Mouse (Mus musculus) testis, adult 2 months (tissue): ENCODE measurements at regions not wholly inside any gene's neighbourhood (a gene's known extent, or its start where the extent isn't known, plus 50 kb on each side); places are given as distances from the start of the nearest gene placed in this dataset.

Experiments
- CTCF ChIP-seq: fragments of 200-500 bp; IDR thresholded peaks from 2 replicates; pipeline ENCODE4 v1.5.1; 2012; ENCODE audit warnings: low read depth, mild to moderate bottlenecking, inconsistent platforms, low read length, moderate library complexity; ENCODE audit not compliant: control insufficient read depth, insufficient read depth, insufficient replicate concordance
- POLR2A ChIP-seq: fragments of 200-500 bp; IDR thresholded peaks from 2 replicates; pipeline ENCODE4 v1.6.1; 2012; ENCODE audit warnings: low read depth, mild to moderate bottlenecking, inconsistent platforms, low read length, moderate library complexity; ENCODE audit not compliant: control insufficient read depth

DNA sequence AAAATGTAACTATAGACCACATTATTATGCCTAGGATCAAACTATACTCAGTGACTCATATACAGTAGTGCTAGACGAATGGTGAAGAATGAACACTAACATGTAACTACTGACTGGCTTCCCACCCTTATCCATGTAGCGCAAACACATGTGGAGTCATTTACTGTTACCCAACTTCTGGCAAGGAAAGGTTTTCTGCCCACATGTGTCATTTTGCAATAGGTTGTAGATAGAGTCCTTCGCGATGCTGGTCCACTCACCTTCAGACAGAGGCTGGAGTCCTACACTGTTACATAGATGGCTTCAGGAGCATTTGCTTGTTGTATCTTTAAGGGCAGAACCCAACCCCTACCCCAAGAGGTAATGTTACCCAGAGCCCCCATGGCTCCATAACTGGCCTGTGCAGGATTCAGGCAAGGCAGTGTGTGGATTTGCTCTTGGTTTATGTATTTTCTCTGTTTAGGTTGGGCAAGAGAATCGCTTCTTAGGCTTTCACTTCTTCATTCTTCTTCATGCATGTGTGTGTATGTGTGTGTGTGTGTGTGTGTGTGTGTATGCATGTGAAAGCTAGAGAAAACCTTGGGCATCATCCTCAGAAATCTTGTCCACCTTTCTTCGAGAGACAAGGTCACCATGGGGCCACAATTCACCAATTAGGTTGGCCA is 183.8 kb downstream of the Mex3b start:
- TF ChIP-seq POLR2A = no peak
- no peak for TF ChIP-seq CTCF
